Mouse (Mus musculus): ENCODE measurements at regions not wholly inside any gene's neighbourhood (a gene's known extent, or its start where the extent isn't known, plus 50 kb on each side); places are given as distances from the start of the nearest gene placed in this dataset.

GRCm38 (mm10) chr16:9078405-9078942 lies 248.6 kb downstream of the 1810013L24Rik start:
- Histone ChIP-seq H3K4me1 (ENCODE audit: control insufficient read depth in 2 of 2, insufficient read depth in 2 of 2, low read length in 2 of 2, poor library complexity in 1 of 2) (peaks cover 5 to 11% of the 10 kb centered on the region in 2 experiments), H3K4me3 (ENCODE audit: insufficient read depth in 1 of 2, low read depth in 1 of 2, low read length in 2 of 2, poor library complexity in 1 of 2, severe bottlenecking in 1 of 2) (no peak overlapping the region), H3K9me3 (ENCODE audit: control insufficient read depth, insufficient read depth, low read depth, low read length) (no peaks in the 10 kb centered on the region), H3K27ac (ENCODE audit: insufficient read depth, low read depth, low read length, poor library complexity, severe bottlenecking) (no peak overlapping the region), H3K36me3 (ENCODE audit: control insufficient read depth, insufficient read depth, low read length, poor library complexity, severe bottlenecking) (no peaks in the 10 kb centered on the region), H3K9ac (ENCODE audit: insufficient read depth, low read depth, low read length, poor library complexity, severe bottlenecking) (no peak overlapping the region)
- no peak for TF ChIP-seq HCFC1 (IDR thresholded peaks at IDR 0.05; ENCODE audit: borderline replicate concordance, insufficient read depth, low read length)
- no peak for TF ChIP-seq ZNF384 (IDR thresholded peaks at IDR 0.05; ENCODE audit: low read depth, low read length)
- TF ChIP-seq ZC3H11A (IDR thresholded peaks at IDR 0.05; ENCODE audit: borderline replicate concordance, low read depth, low read length), result no peak
- no peak for TF ChIP-seq MAFK (IDR thresholded peaks at IDR 0.05; ENCODE audit: insufficient read depth, low read depth, low read length)
- TF ChIP-seq CHD2 (IDR thresholded peaks at IDR 0.05; ENCODE audit: low read depth, low read length), result no peak
- DNase-seq (ENCODE audit: low read depth, low spot score), result no peak
- in situ Hi-C loops (cut with MboI; ENCODE audit: low sequenced_read_pairs in 2 of 2, unreplicated experiment in 2 of 2), result no loop called here

GRCm38 (mm10) chr16:9083040-9083439 lies 253.1 kb downstream of the 1810013L24Rik start:
- Histone ChIP-seq H3K4me1 (ENCODE audit: control insufficient read depth in 2 of 2, insufficient read depth in 2 of 2, low read length in 2 of 2, poor library complexity in 1 of 2) (peaks cover 10 to 22% of the 10 kb centered on the region in 2 experiments), H3K27ac (ENCODE audit: insufficient read depth, low read depth, low read length, poor library complexity, severe bottlenecking) (peak overlapping the region; percentile 80), H3K36me3 (ENCODE audit: control insufficient read depth, insufficient read depth, low read length, poor library complexity, severe bottlenecking) (no peaks in the 10 kb centered on the region; the same call in 1 of the 2 replicates), H3K9me3 (ENCODE audit: control insufficient read depth, insufficient read depth, low read depth, low read length) (no peaks in the 10 kb centered on the region), H3K4me3 (ENCODE audit: insufficient read depth in 1 of 2, low read depth in 1 of 2, low read length in 2 of 2, poor library complexity in 1 of 2, severe bottlenecking in 1 of 2) (no peak overlapping the region), H3K9ac (ENCODE audit: insufficient read depth, low read depth, low read length, poor library complexity, severe bottlenecking) (no peak overlapping the region)
- in situ Hi-C loops (cut with MboI; ENCODE audit: low sequenced_read_pairs in 2 of 2, unreplicated experiment in 2 of 2), result no loop called here
- TF ChIP-seq ZNF384 (IDR thresholded peaks at IDR 0.05; ENCODE audit: low read depth, low read length), result no peak
- no peak for TF ChIP-seq ZC3H11A (IDR thresholded peaks at IDR 0.05; ENCODE audit: borderline replicate concordance, low read depth, low read length)
- TF ChIP-seq CHD2 (IDR thresholded peaks at IDR 0.05; ENCODE audit: low read depth, low read length), result no peak
- no peak for TF ChIP-seq MAFK (IDR thresholded peaks at IDR 0.05; ENCODE audit: insufficient read depth, low read depth, low read length)
- no peak for TF ChIP-seq HCFC1 (IDR thresholded peaks at IDR 0.05; ENCODE audit: borderline replicate concordance, insufficient read depth, low read length)
- no peak for DNase-seq (ENCODE audit: low read depth, low spot score)

GRCm38 (mm10) chr16:9083740-9084139 lies 253.8 kb downstream of the 1810013L24Rik start:
- DNase-seq (ENCODE audit: low read depth, low spot score), result peak; percentile 92
- TF ChIP-seq CHD2 (IDR thresholded peaks at IDR 0.05; ENCODE audit: low read depth, low read length), result peak; percentile 65; the same call in 1 of the 2 replicates
- no peak for TF ChIP-seq HCFC1 (IDR thresholded peaks at IDR 0.05; ENCODE audit: borderline replicate concordance, insufficient read depth, low read length)
- TF ChIP-seq MAFK (IDR thresholded peaks at IDR 0.05; ENCODE audit: insufficient read depth, low read depth, low read length), result no peak
- no peak for TF ChIP-seq ZC3H11A (IDR thresholded peaks at IDR 0.05; ENCODE audit: borderline replicate concordance, low read depth, low read length)
- Histone ChIP-seq H3K4me1 (ENCODE audit: control insufficient read depth in 2 of 2, insufficient read depth in 2 of 2, low read length in 2 of 2, poor library complexity in 1 of 2) (peaks cover 10 to 22% of the 10 kb centered on the region in 2 experiments), H3K4me3 (ENCODE audit: insufficient read depth in 1 of 2, low read depth in 1 of 2, low read length in 2 of 2, poor library complexity in 1 of 2, severe bottlenecking in 1 of 2) (no peak overlapping the region), H3K36me3 (ENCODE audit: control insufficient read depth, insufficient read depth, low read length, poor library complexity, severe bottlenecking) (no peaks in the 10 kb centered on the region; the same call in 1 of the 2 replicates), H3K9me3 (ENCODE audit: control insufficient read depth, insufficient read depth, low read depth, low read length) (no peaks in the 10 kb centered on the region), H3K27ac (ENCODE audit: insufficient read depth, low read depth, low read length, poor library complexity, severe bottlenecking) (peak overlapping the region; percentile 80), H3K9ac (ENCODE audit: insufficient read depth, low read depth, low read length, poor library complexity, severe bottlenecking) (no peak overlapping the region)
- in situ Hi-C loops (cut with MboI; ENCODE audit: low sequenced_read_pairs in 2 of 2, unreplicated experiment in 2 of 2), result no loop called here

- no peak for DNase-seq (ENCODE audit: low read depth, low spot score)
- in situ Hi-C loops (cut with MboI; ENCODE audit: low sequenced_read_pairs in 2 of 2, unreplicated experiment in 2 of 2), result no loop called here
- peak overlapping the region; percentile 71; the same call in 1 of the 2 replicates for H3K27ac ChIP-seq (ENCODE audit: insufficient read depth, low read depth, low read length, poor library complexity, severe bottlenecking)
These were observed 254.7 kb downstream of the 1810013L24Rik start for GRCm38 (mm10) chr16:9084581-9084980.

More at GRCm38 (mm10) chr16:9084581-9084980, 254.7 kb downstream of the 1810013L24Rik start:
- Histone ChIP-seq H3K4me3 (ENCODE audit: insufficient read depth in 1 of 2, low read depth in 1 of 2, low read length in 2 of 2, poor library complexity in 1 of 2, severe bottlenecking in 1 of 2) (no peak overlapping the region), H3K9ac (ENCODE audit: insufficient read depth, low read depth, low read length, poor library complexity, severe bottlenecking) (no peak overlapping the region), H3K4me1 (ENCODE audit: control insufficient read depth in 2 of 2, insufficient read depth in 2 of 2, low read length in 2 of 2, poor library complexity in 1 of 2) (peaks cover 10 to 22% of the 10 kb centered on the region in 2 experiments), H3K36me3 (ENCODE audit: control insufficient read depth, insufficient read depth, low read length, poor library complexity, severe bottlenecking) (no peaks in the 10 kb centered on the region; the same call in 1 of the 2 replicates), H3K9me3 (ENCODE audit: control insufficient read depth, insufficient read depth, low read depth, low read length) (no peaks in the 10 kb centered on the region)
- TF ChIP-seq ZC3H11A (IDR thresholded peaks at IDR 0.05; ENCODE audit: borderline replicate concordance, low read depth, low read length) (no peak), CHD2 (IDR thresholded peaks at IDR 0.05; ENCODE audit: low read depth, low read length) (no peak), MAFK (IDR thresholded peaks at IDR 0.05; ENCODE audit: insufficient read depth, low read depth, low read length) (no peak)

Measured in ES-E14 (cell line).